Mouse (Mus musculus): ENCODE results near the gene Pidd1.

Pidd1 gene

GRCm38 (mm10) chr7:141434464-141434863 lies 9.4 kb downstream of the Pidd1 start:
- DNase-seq = peak; percentile 54

GRCm38 (mm10) chr7:141433517-141434400 lies 10.1 kb downstream of the Pidd1 start:
- DNase-seq = no peak

- DNase-seq = peak; percentile 82
Measured at GRCm38 (mm10) chr7:141432741-141433516, 10.9 kb downstream of the Pidd1 start.

- DNase-seq = peak; percentile 59
Measured at GRCm38 (mm10) chr7:141432186-141432611, 11.6 kb downstream of the Pidd1 start.

GRCm38 (mm10) chr7:141431434-141432185 lies 12.2 kb downstream of the Pidd1 start:
- DNase-seq = no peak

GRCm38 (mm10) chr7:141430585-141431240 lies 13.1 kb downstream of the Pidd1 start:
- no peak for DNase-seq

- no peak for DNase-seq
Measured at GRCm38 (mm10) chr7:141429840-141430584, 13.8 kb downstream of the Pidd1 start.

GRCm38 (mm10) chr7:141429310-141429709 lies 14.5 kb downstream of the Pidd1 start, which contains the start of gene Cend1:
TSS of gene Cend1 (minus strand) at chr7:141429491.
- peak; percentile 54 for DNase-seq

- no peak for DNase-seq
Measured at GRCm38 (mm10) chr7:141428701-141429100, 15.1 kb downstream of the Pidd1 start.

GRCm38 (mm10) chr7:141426948-141427730 lies 16.7 kb downstream of the Pidd1 start:
- DNase-seq = no peak

- no peak for DNase-seq
Measured at GRCm38 (mm10) chr7:141423811-141424210, 20.0 kb downstream of the Pidd1 start.

- no peak for DNase-seq
Measured at GRCm38 (mm10) chr7:141420030-141420702, 23.7 kb downstream of the Pidd1 start.

- no peak for DNase-seq
Measured at GRCm38 (mm10) chr7:141418970-141419369, 24.9 kb downstream of the Pidd1 start.

GRCm38 (mm10) chr7:141417731-141418681 lies 25.8 kb downstream of the Pidd1 start:
- no peak for DNase-seq

GRCm38 (mm10) chr7:141416144-141416841 lies 27.5 kb downstream of the Pidd1 start:
- no peak for DNase-seq

GRCm38 (mm10) chr7:141413809-141414584 lies 29.8 kb downstream of the Pidd1 start, which contains the start of gene Gatd1:
TSS of gene Gatd1 (minus strand) at chr7:141414136.
- DNase-seq = peak; percentile 97

- no peak for DNase-seq
Measured at GRCm38 (mm10) chr7:141413331-141413730, 30.5 kb downstream of the Pidd1 start.
